8 mouse cellular contexts compared by ENCODE assay signal in the genomic region with DNA sequence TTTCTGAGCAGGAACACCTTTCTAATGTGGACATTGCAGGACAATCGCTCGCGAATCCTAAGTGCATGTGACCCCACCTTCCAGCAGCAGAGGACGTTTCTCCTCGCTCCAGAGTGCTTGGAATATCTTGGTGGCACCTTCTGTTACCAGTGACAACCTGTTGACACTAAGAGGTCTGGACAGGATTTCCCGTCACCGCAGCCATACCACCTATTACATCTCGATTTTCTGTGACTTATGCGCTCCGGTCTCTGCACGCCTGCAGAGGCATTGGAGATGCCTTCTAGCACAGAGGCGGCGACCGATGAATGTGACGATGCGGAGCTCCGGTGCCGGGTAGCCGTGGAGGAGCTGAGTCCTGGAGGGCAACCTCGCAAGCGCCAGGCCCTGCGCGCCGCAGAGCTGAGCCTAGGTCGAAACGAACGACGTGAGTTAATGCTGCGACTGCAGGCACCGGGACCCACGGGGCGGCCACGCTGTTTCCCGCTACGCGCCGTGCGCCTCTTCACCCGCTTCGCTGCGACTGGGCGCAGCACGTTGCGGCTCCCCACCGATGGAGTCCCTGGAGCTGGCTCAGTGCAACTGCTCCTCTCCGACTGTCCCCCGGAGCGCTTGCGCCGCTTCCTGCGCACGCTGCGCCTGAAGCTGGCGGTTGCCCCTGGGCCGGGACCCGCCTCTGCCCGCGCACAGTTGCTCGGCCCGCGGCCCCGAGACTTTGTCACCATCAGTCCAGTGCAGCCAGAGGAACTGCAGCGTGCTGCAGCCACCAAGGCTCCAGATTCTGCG. TPM values are rescaled to one million over a fixed set of nuclear protein-coding genes. Genes with fewer than 3 reads are reported as not detected.
DNase-seq lines count a peak whose midpoint lies in the region; ATAC-seq and TF ChIP-seq lines count a peak whose summit lies in the region.

No protein-coding gene starts in this region.

- peak; percentile 44 for ATAC-seq in erythroblast, adult 5-6 weeks (replicated peaks; ENCODE audit: low FRiP score, poor library complexity, severe bottlenecking)
- ATAC-seq in stomach, embryonic 15.5 days (ENCODE audit: insufficient read depth, low FRiP score, low read depth) = peak; percentile 29; the same call in 1 of the 2 replicates

- no peaks in the 10 kb centered on the region for H3K27me3 ChIP-seq in stomach, embryonic 15.5 days (replicated peaks)

- H3K4me1 ChIP-seq in stomach, embryonic 15.5 days = peaks cover 31% of the 10 kb centered on the region

- peak in 1 of 2 experiments; percentile 52 for DNase-seq in left cerebral cortex, adult 2 months (ENCODE audit: extremely low spot score in 1 of 2, low spot score in 2 of 2)
- DNase-seq in left cerebral cortex, adult 11 months (ENCODE audit: low spot score) = no peak
- peak; percentile 39 for DNase-seq in NIH3T3 (ENCODE audit: low read depth)
- peak; percentile 68 for DNase-seq in induced T-regulatory cell, adult 2 months (ENCODE audit: low read depth)
- peak; percentile 46 for DNase-seq in mesoderm, embryonic 11.5 days (ENCODE audit: low read depth, low spot score)
- DNase-seq in urinary bladder, adult 2 months (ENCODE audit: low spot score) = no peak

- peak overlapping the region; percentile 100 for H3K4me2 ChIP-seq in stomach, embryonic 15.5 days

- under 1% methylated on average over 64 of the region's 64 CpGs for WGBS in stomach, embryonic 15.5 days

- H3K36me3 ChIP-seq in stomach, embryonic 15.5 days = 0 out of 2 replicates have a peak, but pooled peaks cover 3% of the 10 kb centered on the region

- TF ChIP-seq CTCF in left cerebral cortex, adult 2 months (IDR thresholded peaks at IDR 0.05) = no peak

- no peaks in the 10 kb centered on the region for H3K9me3 ChIP-seq in stomach, embryonic 15.5 days

- H3K9ac ChIP-seq in stomach, embryonic 15.5 days = peak overlapping the region; percentile 33; the same call in 1 of the 2 replicates

- peak overlapping the region; percentile 51 for H3K4me3 ChIP-seq in left cerebral cortex, adult 2 months
- peak overlapping the region; percentile 63 for H3K4me3 ChIP-seq in stomach, embryonic 15.5 days (replicated peaks)

- intact Hi-C loops in left cerebral cortex, adult 2 months (cut with DNase I) = no loop called here

- H3K27ac ChIP-seq in left cerebral cortex, adult 2 months = no peak overlapping the region
- H3K27ac ChIP-seq in stomach, embryonic 15.5 days = no peak overlapping the region

RNA-seq across cellular contexts. Expression of a gene that starts 0.8 kb away (rescaled TPM):
- under 1 TPM; 0.20 to 0.28 TPM for total RNA-seq in left cerebral cortex, adult 2 months (2021)
- total RNA-seq in erythroblast, adult 5-6 weeks (2015; ENCODE audit: low replicate concordance) = 2.9 and 6.9 TPM in 2 replicates
- 6.5 and 19.7 TPM in 2 replicates for total RNA-seq in erythroblast, adult 5-6 weeks (2017; ENCODE audit: low replicate concordance)
- 11.4 and 12.3 TPM in 2 replicates for polyA plus RNA-seq in stomach, embryonic 15.5 days (2015; fragmentation: Nextera tagmentation; extraction: Ambion mirVana)
- 0.29 and 0.36 TPM in 2 replicates for polyA plus RNA-seq in urinary bladder, adult 2 months (2012; rRNA removed)

RNA-seq across cellular contexts. Expression of a gene that starts 7.9 kb away (rescaled TPM):
- 10 to 100 TPM; 13.3 to 15.1 TPM for total RNA-seq in left cerebral cortex, adult 2 months (2021)
- 22.3 and 23.4 TPM in 2 replicates for total RNA-seq in erythroblast, adult 5-6 weeks (2015; ENCODE audit: low replicate concordance)
- 25.3 and 39.0 TPM in 2 replicates for total RNA-seq in erythroblast, adult 5-6 weeks (2017; ENCODE audit: low replicate concordance)
- polyA plus RNA-seq in stomach, embryonic 15.5 days (2015; fragmentation: Nextera tagmentation; extraction: Ambion mirVana) = 17.0 and 18.1 TPM in 2 replicates
- 45.4 and 50.5 TPM in 2 replicates for polyA plus RNA-seq in urinary bladder, adult 2 months (2012; rRNA removed)

RNA-seq across cellular contexts. Expression of a gene that starts 41.7 kb away (rescaled TPM):
- total RNA-seq in left cerebral cortex, adult 2 months (2021) = 1 to 10 TPM; 2.2 to 3.2 TPM
- total RNA-seq in erythroblast, adult 5-6 weeks (2015; ENCODE audit: low replicate concordance) = 0.84 TPM in 1 of 2 replicates, not detected in the other
- total RNA-seq in erythroblast, adult 5-6 weeks (2017; ENCODE audit: low replicate concordance) = 0.17 TPM in 1 of 2 replicates, not detected in the other
- polyA plus RNA-seq in stomach, embryonic 15.5 days (2015; fragmentation: Nextera tagmentation; extraction: Ambion mirVana) = 19.3 and 23.2 TPM in 2 replicates
- 142 and 175 TPM in 2 replicates for polyA plus RNA-seq in urinary bladder, adult 2 months (2012; rRNA removed)

Comparison
In these comparisons a context has a peak if more than half of its experiments do, and no peak if none do; other contexts are left out.
1. DNase-seq: peak in NIH3T3 (single experiment), induced T-regulatory cell, adult 2 months (single experiment) and mesoderm, embryonic 11.5 days (single experiment); none in left cerebral cortex, adult 11 months (single experiment) and urinary bladder, adult 2 months (single experiment).